Mouse (Mus musculus): ENCODE results near the gene Spire2. TPM values are rescaled to one million over a fixed set of nuclear protein-coding genes. Genes with fewer than 3 reads are reported as not detected.
A peak's percentile ranks its signal among the peaks of the same experiment; 100 is the strongest.
"Not testable (repeated sequence)": the region's sequence is repeated elsewhere in the genome, so short reads cannot be mapped to it uniquely, and the experiment has no call there.

The Spire2 gene
- polyA plus RNA-seq (2015; fragmentation: Nextera tagmentation; extraction: Ambion mirVana) = 2.7 TPM in 2 replicates

- H3K36me3 ChIP-seq (ENCODE audit: control insufficient read depth, insufficient read depth, low read length) = no peaks in the 10 kb centered on the region
- no peaks in the 10 kb centered on the region for H3K27me3 ChIP-seq (ENCODE audit: control insufficient read depth, insufficient read depth, low read length)
- peak within 1 kb of the TSS; percentile 68 for H3K9ac ChIP-seq (ENCODE audit: low read length)
- no peaks in the 10 kb centered on the region for H3K9me3 ChIP-seq (replicated peaks; ENCODE audit: control insufficient read depth, low read length)
- peak within 1 kb of the TSS; percentile 55 for H3K4me3 ChIP-seq (replicated peaks; ENCODE audit: low read length)
- H3K4me2 ChIP-seq (ENCODE audit: low read depth, low read length) = peak within 1 kb of the TSS; percentile 82
- peaks cover 12% of the 10 kb centered on the region for H3K4me1 ChIP-seq (ENCODE audit: control insufficient read depth, insufficient read depth, low read length)
- peak; percentile 88 for ATAC-seq (ENCODE audit: insufficient read depth, low FRiP score)
- WGBS = under 1% methylated on average over 84 of the region's 85 CpGs
- peak within 1 kb of the TSS; percentile 23; the same call in 1 of the 2 replicates for H3K27ac ChIP-seq (ENCODE audit: low read length)
Measured at GRCm38 (mm10) chr8:123332262-123333090, at the start of gene Spire2. Gene Spire2, plus strand, starts transcription at chr8:123332713.

- not testable (repeated sequence) for H3K4me1 ChIP-seq (ENCODE audit: control insufficient read depth, insufficient read depth, low read length); H3K27me3 ChIP-seq (ENCODE audit: control insufficient read depth, insufficient read depth, low read length); H3K27ac ChIP-seq (ENCODE audit: low read length); H3K9ac ChIP-seq (ENCODE audit: low read length); H3K36me3 ChIP-seq (ENCODE audit: control insufficient read depth, insufficient read depth, low read length); H3K4me2 ChIP-seq (ENCODE audit: low read depth, low read length); H3K4me3 ChIP-seq (replicated peaks; ENCODE audit: low read length); H3K9me3 ChIP-seq (replicated peaks; ENCODE audit: control insufficient read depth, low read length); ATAC-seq (ENCODE audit: insufficient read depth, low FRiP score)
- 92% methylated on average over 5 of the region's 6 CpGs for WGBS
Measured at GRCm38 (mm10) chr8:123282994-123283393, 49.5 kb upstream of the Spire2 start.

DNA sequence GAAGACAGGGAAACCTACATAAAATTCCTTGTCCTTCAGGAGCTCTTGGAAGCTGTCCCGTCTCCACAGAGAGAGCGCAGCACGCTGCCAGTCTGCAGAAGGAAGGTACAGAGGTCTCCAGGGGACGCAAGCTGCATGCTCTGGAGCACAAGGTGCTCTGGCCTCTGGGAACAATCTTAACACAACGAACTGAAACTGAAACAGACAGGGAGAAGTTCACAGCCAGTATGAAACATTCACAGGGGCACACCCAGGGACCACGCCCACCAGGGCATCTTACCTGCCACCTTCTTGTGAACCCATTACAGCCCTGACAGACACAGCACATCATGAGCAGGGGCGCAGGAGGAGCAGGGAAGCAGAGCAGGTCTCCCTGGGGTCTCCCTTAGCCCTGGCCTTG is 48.5 kb upstream of the Spire2 start:
- Histone ChIP-seq H3K9me3 (replicated peaks; ENCODE audit: control insufficient read depth, low read length) (no peaks in the 10 kb centered on the region), H3K4me3 (replicated peaks; ENCODE audit: low read length) (no peak overlapping the region), H3K4me2 (ENCODE audit: low read depth, low read length) (no peak overlapping the region), H3K27ac (ENCODE audit: low read length) (no peak overlapping the region), H3K4me1 (ENCODE audit: control insufficient read depth, insufficient read depth, low read length) (no peaks in the 10 kb centered on the region), H3K9ac (ENCODE audit: low read length) (no peak overlapping the region), H3K36me3 (ENCODE audit: control insufficient read depth, insufficient read depth, low read length) (no peaks in the 10 kb centered on the region), H3K27me3 (ENCODE audit: control insufficient read depth, insufficient read depth, low read length) (no peaks in the 10 kb centered on the region)
- WGBS = 84% methylated on average over 7 of the region's 7 CpGs
- no peak for ATAC-seq (ENCODE audit: insufficient read depth, low FRiP score)

- Histone ChIP-seq H3K4me2 (ENCODE audit: low read depth, low read length) (no peak overlapping the region), H3K9me3 (replicated peaks; ENCODE audit: control insufficient read depth, low read length) (no peaks in the 10 kb centered on the region), H3K4me3 (replicated peaks; ENCODE audit: low read length) (no peak overlapping the region), H3K27ac (ENCODE audit: low read length) (no peak overlapping the region), H3K4me1 (ENCODE audit: control insufficient read depth, insufficient read depth, low read length) (no peaks in the 10 kb centered on the region), H3K36me3 (ENCODE audit: control insufficient read depth, insufficient read depth, low read length) (no peaks in the 10 kb centered on the region), H3K27me3 (ENCODE audit: control insufficient read depth, insufficient read depth, low read length) (no peaks in the 10 kb centered on the region), H3K9ac (ENCODE audit: low read length) (no peak overlapping the region)
- 82% methylated on average over 5 of the region's 5 CpGs for WGBS
- no peak for ATAC-seq (ENCODE audit: insufficient read depth, low FRiP score)
Measured at GRCm38 (mm10) chr8:123284493-123284892, 48.0 kb upstream of the Spire2 start.

DNA sequence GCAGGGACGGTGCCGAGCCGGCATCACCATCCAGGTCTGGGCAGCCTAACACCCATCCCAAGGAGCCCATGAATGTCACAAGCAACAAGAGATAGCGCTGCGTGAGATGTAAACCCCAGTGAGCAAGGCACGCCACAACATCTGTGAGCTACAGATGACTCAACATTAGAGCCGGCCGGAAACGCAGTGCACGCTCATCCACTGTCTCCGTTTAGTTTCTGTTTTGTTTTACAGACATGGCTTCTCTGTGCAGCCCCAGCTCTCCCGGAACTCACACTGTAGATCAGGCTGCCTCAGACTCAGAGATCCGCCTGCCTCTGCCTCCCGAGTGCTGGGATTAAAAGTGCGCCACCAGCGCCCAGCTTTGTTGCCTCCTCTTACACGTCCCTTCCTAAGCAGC is 45.2 kb upstream of the Spire2 start:
- H3K4me3 ChIP-seq (replicated peaks; ENCODE audit: low read length) = no peak overlapping the region
- H3K9me3 ChIP-seq (replicated peaks; ENCODE audit: control insufficient read depth, low read length) = no peaks in the 10 kb centered on the region
- no peak overlapping the region for H3K4me2 ChIP-seq (ENCODE audit: low read depth, low read length)
- no peaks in the 10 kb centered on the region for H3K36me3 ChIP-seq (ENCODE audit: control insufficient read depth, insufficient read depth, low read length)
- H3K27ac ChIP-seq (ENCODE audit: low read length) = no peak overlapping the region
- no peak for ATAC-seq (ENCODE audit: insufficient read depth, low FRiP score)
- H3K9ac ChIP-seq (ENCODE audit: low read length) = no peak overlapping the region
- WGBS = 93% methylated on average over 17 of the region's 17 CpGs
- no peaks in the 10 kb centered on the region for H3K27me3 ChIP-seq (ENCODE audit: control insufficient read depth, insufficient read depth, low read length)
- no peaks in the 10 kb centered on the region for H3K4me1 ChIP-seq (ENCODE audit: control insufficient read depth, insufficient read depth, low read length)

- no peaks in the 10 kb centered on the region for H3K36me3 ChIP-seq (ENCODE audit: control insufficient read depth, insufficient read depth, low read length)
- WGBS = 82% methylated on average over 4 of the region's 4 CpGs
Measured at GRCm38 (mm10) chr8:123290166-123290565, 42.3 kb upstream of the Spire2 start.

DNA sequence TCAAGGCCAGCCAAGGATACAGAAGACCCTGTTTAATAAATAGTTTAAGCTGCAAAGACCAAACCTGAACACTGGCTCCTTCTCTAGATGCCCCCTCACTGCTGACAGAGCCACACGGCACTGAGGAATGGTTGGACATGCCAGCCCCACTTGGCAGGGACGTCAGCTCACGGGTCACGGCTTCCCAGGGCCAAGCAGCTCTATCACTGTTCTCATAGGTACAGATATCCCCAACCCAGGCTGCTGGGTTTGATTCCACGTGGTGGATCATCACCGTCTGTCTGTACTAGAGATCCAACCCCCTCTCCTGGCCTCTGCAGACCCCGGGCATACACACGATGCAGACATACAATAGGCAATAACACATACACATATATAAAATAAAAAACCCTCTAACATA is 41.8 kb upstream of the Spire2 start:
- no peaks in the 10 kb centered on the region for H3K27me3 ChIP-seq (ENCODE audit: control insufficient read depth, insufficient read depth, low read length)
- no peaks in the 10 kb centered on the region for H3K4me1 ChIP-seq (ENCODE audit: control insufficient read depth, insufficient read depth, low read length)
- H3K36me3 ChIP-seq (ENCODE audit: control insufficient read depth, insufficient read depth, low read length) = no peaks in the 10 kb centered on the region
- no peak overlapping the region for H3K27ac ChIP-seq (ENCODE audit: low read length)
- no peak overlapping the region for H3K9ac ChIP-seq (ENCODE audit: low read length)
- no peak overlapping the region for H3K4me3 ChIP-seq (replicated peaks; ENCODE audit: low read length)
- H3K9me3 ChIP-seq (replicated peaks; ENCODE audit: control insufficient read depth, low read length) = no peaks in the 10 kb centered on the region
- no peak overlapping the region for H3K4me2 ChIP-seq (ENCODE audit: low read depth, low read length)
- ATAC-seq (ENCODE audit: insufficient read depth, low FRiP score) = no peak
- 91% methylated on average over 8 of the region's 8 CpGs for WGBS

More at GRCm38 (mm10) chr8:123290166-123290565, 42.3 kb upstream of the Spire2 start:
- no peaks in the 10 kb centered on the region for H3K4me1 ChIP-seq (ENCODE audit: control insufficient read depth, insufficient read depth, low read length)
- H3K9ac ChIP-seq (ENCODE audit: low read length) = no peak overlapping the region
- no peaks in the 10 kb centered on the region for H3K27me3 ChIP-seq (ENCODE audit: control insufficient read depth, insufficient read depth, low read length)
- H3K9me3 ChIP-seq (replicated peaks; ENCODE audit: control insufficient read depth, low read length) = no peaks in the 10 kb centered on the region
- H3K4me2 ChIP-seq (ENCODE audit: low read depth, low read length) = no peak overlapping the region
- no peak overlapping the region for H3K27ac ChIP-seq (ENCODE audit: low read length)
- ATAC-seq (ENCODE audit: insufficient read depth, low FRiP score) = no peak
- H3K4me3 ChIP-seq (replicated peaks; ENCODE audit: low read length) = no peak overlapping the region

DNA sequence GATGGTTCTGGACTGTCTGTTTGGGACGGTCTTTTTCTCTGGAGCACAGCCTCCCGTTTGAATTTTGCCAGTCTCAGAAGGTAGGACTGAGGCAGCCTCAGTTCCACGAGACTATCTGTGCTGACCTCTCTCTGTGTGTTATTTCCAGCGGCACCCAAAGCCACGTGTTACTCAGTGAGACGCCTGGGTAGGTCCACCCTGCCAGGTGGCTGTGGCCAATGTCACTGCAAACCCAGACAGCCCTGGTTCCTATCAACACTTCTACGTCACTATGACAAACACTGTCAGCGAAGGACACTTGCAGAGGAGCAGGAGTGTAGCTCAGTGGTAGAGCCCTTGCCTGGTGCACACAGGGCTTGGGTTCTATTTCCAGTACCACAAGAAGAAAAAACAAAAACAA is 40.8 kb upstream of the Spire2 start:
- WGBS = 92% methylated on average over 8 of the region's 8 CpGs
- Histone ChIP-seq H3K4me3 (replicated peaks; ENCODE audit: low read length) (no peak overlapping the region), H3K36me3 (ENCODE audit: control insufficient read depth, insufficient read depth, low read length) (no peaks in the 10 kb centered on the region), H3K9ac (ENCODE audit: low read length) (no peak overlapping the region), H3K27me3 (ENCODE audit: control insufficient read depth, insufficient read depth, low read length) (no peaks in the 10 kb centered on the region), H3K9me3 (replicated peaks; ENCODE audit: control insufficient read depth, low read length) (no peaks in the 10 kb centered on the region), H3K4me2 (ENCODE audit: low read depth, low read length) (no peak overlapping the region), H3K4me1 (ENCODE audit: control insufficient read depth, insufficient read depth, low read length) (no peaks in the 10 kb centered on the region), H3K27ac (ENCODE audit: low read length) (no peak overlapping the region)
- no peak for ATAC-seq (ENCODE audit: insufficient read depth, low FRiP score)

- Histone ChIP-seq H3K4me3 (replicated peaks; ENCODE audit: low read length) (no peak overlapping the region), H3K27me3 (ENCODE audit: control insufficient read depth, insufficient read depth, low read length) (no peaks in the 10 kb centered on the region), H3K27ac (ENCODE audit: low read length) (no peak overlapping the region), H3K36me3 (ENCODE audit: control insufficient read depth, insufficient read depth, low read length) (no peaks in the 10 kb centered on the region), H3K4me2 (ENCODE audit: low read depth, low read length) (no peak overlapping the region), H3K9ac (ENCODE audit: low read length) (no peak overlapping the region), H3K4me1 (ENCODE audit: control insufficient read depth, insufficient read depth, low read length) (no peaks in the 10 kb centered on the region), H3K9me3 (replicated peaks; ENCODE audit: control insufficient read depth, low read length) (no peaks in the 10 kb centered on the region)
- WGBS = 85% methylated on average over 3 of the region's 3 CpGs
- no peak for ATAC-seq (ENCODE audit: insufficient read depth, low FRiP score)
Measured at GRCm38 (mm10) chr8:123292281-123292680, 40.2 kb upstream of the Spire2 start.

Data from stomach, embryonic 16.5 days (tissue).